Mouse (Mus musculus) olfactory bulb, adult 2 months (tissue): ENCODE results near the gene Topors. TPM values are rescaled to one million over a fixed set of nuclear protein-coding genes. Genes with fewer than 3 reads are reported as not detected.

Source experiments
- H3K27ac ChIP-seq: fragments of 200-500 bp; 2 replicates; pipeline ENCODE4 v1.5.1; 2012; ENCODE audit warnings: low read depth, low read length; ENCODE audit not compliant: insufficient read depth
- H3K4me1 ChIP-seq: fragments of 200-500 bp; 2 replicates; pipeline ENCODE4 v1.6.1; 2012; ENCODE audit warnings: low read length; ENCODE audit not compliant: control insufficient read depth, insufficient read depth
- H3K4me3 ChIP-seq: fragments of 200-500 bp; 2 replicates; pipeline ENCODE4 v1.5.1; 2012; ENCODE audit warnings: mild to moderate bottlenecking, low read depth, low read length, moderate library complexity; ENCODE audit not compliant: insufficient read depth
- CTCF ChIP-seq: fragments of 200-500 bp; IDR thresholded peaks from 2 replicates; pipeline ENCODE4 v1.5.1; 2012; ENCODE audit warnings: low read depth, mild to moderate bottlenecking, low read length, moderate library complexity; ENCODE audit not compliant: insufficient read depth
- POLR2A ChIP-seq: fragments of 200-500 bp; IDR thresholded peaks from 2 replicates; pipeline ENCODE4 v1.6.1; 2012; ENCODE audit warnings: mild to moderate bottlenecking, low read depth, low read length, moderate library complexity; ENCODE audit not compliant: insufficient read depth
- WGBS: fragments of 180-500 bp; shearing (Covaris S2); methylation state at CpG from one replicate; pipeline ENCODE4 v1.1.7; 2018; 5-methylcytosine and 5-hydroxymethylcytosine counted together
- polyA plus RNA-seq: library from polyadenylated mRNA; stranded (reverse); fragments of >200 nt; gene quantifications from 2 replicates; pipeline ENCODE4 v1.2.4, GENCODE M21; 2012; ENCODE audit warnings: low replicate concordance; ENCODE audit not compliant: missing spikeins, insufficient read depth, insufficient read length

Topors gene
- polyA plus RNA-seq, 1 experiment: not detected

- WGBS: 73% methylated on average over 5 of the region's 5 CpGs
- H3K27ac ChIP-seq: no peak overlapping the region
- TF ChIP-seq POLR2A: no peak
- TF ChIP-seq CTCF: no peak
These were observed 43.6 kb downstream of the Topors start for GRCm38 (mm10) chr4:40226095-40226494.

DNA sequence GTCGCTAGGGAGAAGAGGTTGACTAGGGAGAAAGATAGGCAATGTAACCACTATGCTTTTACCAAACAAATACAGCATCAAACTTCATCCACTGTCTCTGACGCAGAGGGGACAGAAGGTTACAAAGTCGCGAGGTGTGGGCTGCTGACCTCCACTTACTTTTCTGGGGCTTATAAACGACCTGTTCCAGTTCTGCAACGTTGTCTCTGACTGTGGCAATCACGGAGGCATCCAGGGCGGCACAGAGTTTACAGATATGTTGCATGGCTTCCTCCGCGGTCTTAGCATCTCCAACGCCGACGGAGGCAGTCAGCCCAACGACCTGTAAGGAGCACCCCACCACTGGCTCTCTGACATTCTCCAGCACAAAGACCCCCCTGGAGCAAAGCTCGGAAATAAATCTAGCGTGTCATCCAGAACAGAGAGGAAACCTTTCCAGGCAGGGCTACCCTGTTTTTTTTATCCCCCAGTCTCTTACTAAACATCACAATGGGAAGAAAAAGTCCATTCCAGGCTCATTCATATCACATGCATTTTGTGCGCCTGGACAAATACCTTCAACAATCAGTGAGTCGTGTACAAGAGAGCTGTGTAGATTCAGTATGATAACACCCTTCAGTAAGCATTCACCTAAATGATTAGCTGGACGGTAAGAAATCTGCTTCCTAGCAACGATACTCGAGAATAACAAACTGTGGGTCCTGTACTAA, 47.6 kb downstream of the Topors start:
- no peak overlapping the region for H3K27ac ChIP-seq
- H3K4me3 ChIP-seq: no peak overlapping the region
- 66% methylated on average over 21 of the region's 21 CpGs for WGBS
- H3K4me1 ChIP-seq: peaks cover 4% of the 10 kb centered on the region; the same call in 1 of the 2 replicates
- TF ChIP-seq CTCF (no peak), POLR2A (no peak)

More at GRCm38 (mm10) chr4:40226095-40226494, 43.6 kb downstream of the Topors start:
- Histone ChIP-seq H3K4me3 (no peak overlapping the region), H3K4me1 (no peaks in the 10 kb centered on the region; the same call in 1 of the 2 replicates)

- Histone ChIP-seq H3K4me1 (peaks cover 4% of the 10 kb centered on the region; the same call in 1 of the 2 replicates), H3K4me3 (no peak overlapping the region), H3K27ac (no peak overlapping the region)
- TF ChIP-seq POLR2A (no peak), CTCF (no peak)
- 45% methylated on average over 14 of the region's 14 CpGs for WGBS
These were observed 48.5 kb downstream of the Topors start for GRCm38 (mm10) chr4:40221004-40221760.

- no peak overlapping the region for H3K27ac ChIP-seq
- 24% methylated on average over 12 of the region's 12 CpGs for WGBS
- no peak for TF ChIP-seq CTCF
- TF ChIP-seq POLR2A: no peak
- peaks cover 4% of the 10 kb centered on the region; the same call in 1 of the 2 replicates for H3K4me1 ChIP-seq
- H3K4me3 ChIP-seq: no peak overlapping the region
These were observed 49.2 kb downstream of the Topors start for GRCm38 (mm10) chr4:40220437-40220836.

GRCm38 (mm10) chr4:40218382-40218781, 51.3 kb downstream of the Topors start:
- Histone ChIP-seq H3K4me3 (no peak overlapping the region), H3K4me1 (peaks cover 4% of the 10 kb centered on the region; the same call in 1 of the 2 replicates), H3K27ac (no peak overlapping the region)
- 78% methylated on average over 7 of the region's 7 CpGs for WGBS
- TF ChIP-seq CTCF: no peak

DNA sequence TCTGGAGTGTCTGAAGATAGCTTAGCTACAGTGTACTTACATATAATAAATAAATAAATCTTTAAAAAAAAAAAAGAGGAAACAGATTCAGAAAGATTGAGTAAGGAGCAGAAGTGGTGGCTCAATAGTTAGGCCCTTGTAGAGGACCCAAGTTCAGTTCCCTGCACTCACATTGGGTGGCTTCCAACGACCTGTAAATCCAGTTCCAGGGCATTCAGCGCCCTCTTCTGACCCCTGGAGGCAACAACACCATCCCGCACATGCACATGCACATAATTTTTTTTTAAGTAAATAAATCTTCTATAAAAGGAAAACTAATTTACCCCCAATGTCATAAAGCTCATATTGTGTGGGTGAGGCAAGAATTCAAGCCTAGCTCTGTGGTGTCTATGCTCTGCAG, 51.7 kb downstream of the Topors start:
- no peak overlapping the region for H3K4me3 ChIP-seq
- 57% methylated on average over 3 of the region's 3 CpGs for WGBS
- TF ChIP-seq CTCF: no peak
- no peak for TF ChIP-seq POLR2A
- H3K27ac ChIP-seq: no peak overlapping the region
- peaks cover 4% of the 10 kb centered on the region; the same call in 1 of the 2 replicates for H3K4me1 ChIP-seq

DNA sequence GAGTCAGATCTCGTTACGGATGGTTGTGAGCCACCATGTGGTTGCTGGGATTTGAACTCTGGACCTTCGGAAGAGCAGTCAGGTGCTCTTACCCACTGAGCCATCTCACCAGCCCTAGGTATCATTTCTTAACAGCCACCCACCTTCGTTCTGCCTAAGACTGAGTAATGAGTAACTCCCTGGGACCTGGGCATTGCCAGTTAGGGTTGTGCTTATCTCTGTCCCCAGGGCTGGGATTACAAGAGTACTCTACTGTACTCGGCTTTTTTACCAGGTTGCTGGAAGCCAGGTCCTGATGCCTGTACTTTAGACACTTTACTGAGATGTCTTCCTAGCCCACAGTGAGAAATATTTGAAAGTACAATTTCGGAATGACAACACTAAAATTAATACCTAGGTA, 57.5 kb downstream of the Topors start:
- no peak for TF ChIP-seq CTCF
- no peak for TF ChIP-seq POLR2A
- Histone ChIP-seq H3K27ac (no peak overlapping the region), H3K4me3 (no peak overlapping the region), H3K4me1 (no peaks in the 10 kb centered on the region)
- 91% methylated on average over 6 of the region's 6 CpGs for WGBS

Other genes starting within 250 kb of the Topors start
- not detected in 2 replicates for gene Aco1, start 126.8 kb downstream of the Topors start, polyA plus RNA-seq
- gene Ddx58, start 30.0 kb downstream of the Topors start, polyA plus RNA-seq: not detected in 2 replicates
- gene Smim27, start 271 bp downstream of the Topors start, polyA plus RNA-seq: not detected in 2 replicates
- gene Ndufb6, start 9.6 kb upstream of the Topors start, polyA plus RNA-seq: not detected in 2 replicates
- gene Tmem215, start 202.3 kb upstream of the Topors start, polyA plus RNA-seq: not detected in 2 replicates